8 mouse cellular contexts compared by ENCODE assay signal in the genomic region with DNA sequence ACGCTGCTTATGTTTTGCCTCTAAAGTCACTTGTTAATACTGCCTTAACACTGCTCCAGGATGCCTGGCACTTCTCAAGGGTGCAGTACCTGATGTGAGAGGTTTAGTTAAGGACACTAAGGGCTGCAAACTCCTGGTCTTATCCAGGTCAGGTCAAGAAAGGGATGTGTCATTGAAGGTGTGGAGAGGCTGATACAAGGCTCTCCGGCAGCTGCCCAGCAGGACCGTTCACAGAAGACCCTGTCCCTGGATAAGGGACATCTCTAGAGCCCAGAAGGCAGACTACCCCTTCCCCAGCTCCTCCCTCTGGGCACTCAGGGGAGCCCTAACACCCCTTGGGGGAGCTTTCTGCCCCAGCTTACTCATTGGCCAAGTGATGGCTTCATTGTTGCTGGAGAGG. TPM values are rescaled to one million over a fixed set of nuclear protein-coding genes. Genes with fewer than 3 reads are reported as not detected.
DNase-seq lines count a peak whose midpoint lies in the region; ATAC-seq and TF ChIP-seq lines count a peak whose summit lies in the region.

No protein-coding gene starts in this region.

- no peak overlapping the region for H3K9ac ChIP-seq in liver, embryonic 11.5 days (ENCODE audit: low read depth, low read length)
- H3K9ac ChIP-seq in forebrain, postnatal 0 days, result no peak overlapping the region
- H3K9ac ChIP-seq in liver, embryonic 12.5 days, result 0 out of 2 replicates have a peak overlapping the region, but pooled peaks have one; percentile 13

- H3K4me2 ChIP-seq in liver, embryonic 11.5 days, result peak overlapping the region; percentile 75
- H3K4me2 ChIP-seq in forebrain, postnatal 0 days (ENCODE audit: low read depth), result peak overlapping the region; percentile 91
- H3K4me2 ChIP-seq in liver, embryonic 12.5 days, result peak overlapping the region; percentile 73

- 55% methylated on average over 3 of the region's 3 CpGs for WGBS in liver, embryonic 11.5 days
- WGBS in forebrain, postnatal 0 days, result 70% methylated on average over 3 of the region's 3 CpGs
- 64% methylated on average over 3 of the region's 3 CpGs for WGBS in liver, embryonic 12.5 days (ENCODE audit: insufficient replicate concordance)
- 73% methylated on average over 3 of the region's 3 CpGs for WGBS in small intestine, adult 2 months

- TF ChIP-seq CTCF in forebrain, postnatal 0 days (IDR thresholded peaks at IDR 0.05; ENCODE audit: low read depth), result no peak
- no peak for TF ChIP-seq CTCF in small intestine, adult 2 months (IDR thresholded peaks at IDR 0.05; ENCODE audit: extremely low read depth, insufficient read length, insufficient replicate concordance, low read depth, low read length)

- intact Hi-C loops in left cerebral cortex, postnatal 25 days (cut with DNase I), result no loop called here

- H3K9me3 ChIP-seq in liver, embryonic 11.5 days (ENCODE audit: control insufficient read depth, low read length), result no peaks in the 10 kb centered on the region
- H3K9me3 ChIP-seq in forebrain, postnatal 0 days (ENCODE audit: low read length), result no peaks in the 10 kb centered on the region
- H3K9me3 ChIP-seq in liver, embryonic 12.5 days (replicated peaks), result no peaks in the 10 kb centered on the region

- H3K27ac ChIP-seq in liver, embryonic 11.5 days (ENCODE audit: low read depth, low read length), result 0 out of 2 replicates have a peak overlapping the region, but pooled peaks have one; percentile 16
- H3K27ac ChIP-seq in forebrain, postnatal 0 days (ENCODE audit: low read depth, low read length), result no peak overlapping the region
- no peak overlapping the region for H3K27ac ChIP-seq in liver, embryonic 12.5 days
- H3K27ac ChIP-seq in small intestine, adult 2 months (ENCODE audit: insufficient read depth, low read depth, low read length), result no peak overlapping the region

- no peak overlapping the region for H3K4me3 ChIP-seq in liver, embryonic 11.5 days (ENCODE audit: low read depth, low read length)
- H3K4me3 ChIP-seq in forebrain, postnatal 0 days (ENCODE audit: low read depth, low read length), result peak overlapping the region; percentile 48; the same call in 1 of the 2 replicates
- H3K4me3 ChIP-seq in liver, embryonic 12.5 days, result peak overlapping the region; percentile 58; the same call in 1 of the 2 replicates
- peak overlapping the region; percentile 71; the same call in 1 of the 2 replicates for H3K4me3 ChIP-seq in small intestine, adult 2 months (ENCODE audit: low read depth, low read length)

- no peak for ATAC-seq in liver, embryonic 11.5 days (replicated peaks; ENCODE audit: low FRiP score)
- no peak for ATAC-seq in forebrain, postnatal 0 days
- ATAC-seq in liver, embryonic 12.5 days, result no peak

- no peaks in the 10 kb centered on the region for H3K36me3 ChIP-seq in liver, embryonic 11.5 days (ENCODE audit: control insufficient read depth, insufficient read depth, low read length)
- H3K36me3 ChIP-seq in forebrain, postnatal 0 days (ENCODE audit: insufficient read depth), result no peaks in the 10 kb centered on the region
- no peaks in the 10 kb centered on the region for H3K36me3 ChIP-seq in liver, embryonic 12.5 days
- H3K36me3 ChIP-seq in small intestine, adult 2 months (ENCODE audit: control insufficient read depth, insufficient read depth, low read length), result no peaks in the 10 kb centered on the region

- peaks cover 25% of the 10 kb centered on the region for H3K27me3 ChIP-seq in liver, embryonic 11.5 days (replicated peaks; ENCODE audit: control insufficient read depth, insufficient read depth, low read length)
- no peaks in the 10 kb centered on the region for H3K27me3 ChIP-seq in forebrain, postnatal 0 days (ENCODE audit: insufficient read depth, low read length)
- peaks cover 44% of the 10 kb centered on the region for H3K27me3 ChIP-seq in liver, embryonic 12.5 days (replicated peaks)
- H3K27me3 ChIP-seq in small intestine, adult 2 months (ENCODE audit: control insufficient read depth, insufficient read depth, low read length), result no peaks in the 10 kb centered on the region

- TF ChIP-seq POLR2A in small intestine, adult 2 months (IDR thresholded peaks at IDR 0.05; ENCODE audit: low read depth, low read length), result no peak

- peaks cover 11% of the 10 kb centered on the region for H3K4me1 ChIP-seq in liver, embryonic 11.5 days (replicated peaks; ENCODE audit: control insufficient read depth, insufficient read depth, low read length)
- no peaks in the 10 kb centered on the region for H3K4me1 ChIP-seq in forebrain, postnatal 0 days (ENCODE audit: insufficient read depth)
- H3K4me1 ChIP-seq in liver, embryonic 12.5 days, result peaks cover 20% of the 10 kb centered on the region
- no peaks in the 10 kb centered on the region for H3K4me1 ChIP-seq in small intestine, adult 2 months (ENCODE audit: control insufficient read depth, insufficient read depth, insufficient read length, low read length)

- DNase-seq in liver, embryonic 11.5 days (ENCODE audit: low spot score), result peak; percentile 33
- DNase-seq in liver, result no peak
- no peak for DNase-seq in forebrain, postnatal 0 days
- DNase-seq in testis, postnatal 14 days (ENCODE audit: low spot score), result no peak
- no peak for DNase-seq in kidney, postnatal 10 days
- DNase-seq in left cerebral cortex, postnatal 25 days (ENCODE audit: low spot score in 2 of 2), result no peak

RNA-seq across cellular contexts. Expression of a gene that starts 0.6 kb away (rescaled TPM):
- 10.3 and 10.7 TPM in 2 replicates for polyA plus RNA-seq in liver, embryonic 11.5 days (2014; fragmentation: Nextera tagmentation; extraction: Ambion mirVana)
- 2.8 and 4.8 TPM in 2 replicates for total RNA-seq in forebrain, postnatal 0 days (2014; rRNA removed)
- polyA plus RNA-seq in forebrain, postnatal 0 days (2015; fragmentation: Nextera tagmentation; extraction: Ambion mirVana), result 2.8 and 3.0 TPM in 2 replicates
- polyA plus RNA-seq in liver, embryonic 12.5 days (2016; fragmentation: Nextera tagmentation; extraction: Ambion mirVana), result 5.1 and 5.8 TPM in 2 replicates
- 2.7 and 4.6 TPM in 2 replicates for polyA plus RNA-seq in small intestine, adult 2 months (2012; rRNA removed)
- 10 to 100 TPM in 1 of 2 experiments, 1 to 10 TPM in 1; 9.9 to 14.1 TPM for total RNA-seq in left cerebral cortex, postnatal 25 days (2021)

RNA-seq across cellular contexts. Expression of a gene that starts 1.0 kb away (rescaled TPM):
- polyA plus RNA-seq in liver, embryonic 11.5 days (2014; fragmentation: Nextera tagmentation; extraction: Ambion mirVana), result 7.9 and 8.8 TPM in 2 replicates
- 8.5 and 9.9 TPM in 2 replicates for total RNA-seq in forebrain, postnatal 0 days (2014; rRNA removed)
- 2.3 and 2.4 TPM in 2 replicates for polyA plus RNA-seq in forebrain, postnatal 0 days (2015; fragmentation: Nextera tagmentation; extraction: Ambion mirVana)
- polyA plus RNA-seq in liver, embryonic 12.5 days (2016; fragmentation: Nextera tagmentation; extraction: Ambion mirVana), result 2.9 and 4.3 TPM in 2 replicates
- 2.3 and 3.5 TPM in 2 replicates for polyA plus RNA-seq in small intestine, adult 2 months (2012; rRNA removed)
- total RNA-seq in left cerebral cortex, postnatal 25 days (2021), result 1 to 10 TPM; 4.6 to 6.3 TPM
